Mouse (Mus musculus) stomach, embryonic 16.5 days (tissue): ENCODE data around the gene Fam117a. TPM values are rescaled to one million over a fixed set of nuclear protein-coding genes. Genes with fewer than 3 reads are reported as not detected.
"Not testable (repeated sequence)": the region's sequence is repeated elsewhere in the genome, so short reads cannot be mapped to it uniquely, and the experiment has no call there.

ENCODE experiments used
- ATAC-seq: fragments of 200-750 bp; cut with Nextera tagmentation; 2 replicates; pipeline ENCODE4 v1.8.0; 2017; ENCODE audit warnings: moderate number of reproducible peaks, moderate TSS enrichment; ENCODE audit not compliant: insufficient read depth, low FRiP score
- H3K27ac ChIP-seq: fragments of 300-500 bp; sonication (generic); 2 replicates; pipeline ENCODE4 v1.5.1; 2014; ENCODE audit warnings: low read length
- H3K27me3 ChIP-seq: fragments of 300-500 bp; sonication (generic); 2 replicates; pipeline ENCODE4 v1.6.1; 2014; ENCODE audit warnings: low read length, control low read depth, mixed read lengths; ENCODE audit not compliant: control insufficient read depth, insufficient read depth
- H3K36me3 ChIP-seq: fragments of 300-500 bp; sonication (generic); 2 replicates; pipeline ENCODE4 v1.6.1; 2014; ENCODE audit warnings: low read length; ENCODE audit not compliant: control insufficient read depth, insufficient read depth
- H3K4me1 ChIP-seq: fragments of 300-500 bp; sonication (generic); 2 replicates; pipeline ENCODE4 v1.6.1; 2014; ENCODE audit warnings: low read length, control low read depth, mixed read lengths; ENCODE audit not compliant: control insufficient read depth, insufficient read depth
- H3K4me2 ChIP-seq: fragments of 300-500 bp; sonication (generic); 2 replicates; pipeline ENCODE4 v1.6.1; 2014; ENCODE audit warnings: low read depth, low read length, mixed read lengths
- H3K4me3 ChIP-seq: fragments of 300-500 bp; sonication (generic); replicated peaks from 2 replicates; pipeline ENCODE4 v1.5.1; 2014; ENCODE audit warnings: mild to moderate bottlenecking, low read length
- H3K9ac ChIP-seq: fragments of 300-500 bp; sonication (generic); 2 replicates; pipeline ENCODE4 v1.6.1; 2014; ENCODE audit warnings: low read length
- H3K9me3 ChIP-seq: fragments of 300-500 bp; sonication (generic); replicated peaks from 2 replicates; pipeline ENCODE4 v1.6.1; 2016; ENCODE audit warnings: low read length, control low read depth; ENCODE audit not compliant: control insufficient read depth
- WGBS: fragments of 180-500 bp; shearing (Covaris S2); extraction: QIAGEN DNeasy Blood & Tissue Kit; methylation state at CpG from one replicate; pipeline ENCODE4 v1.1.7; 2014; 5-methylcytosine and 5-hydroxymethylcytosine counted together
- polyA plus RNA-seq: library from polyadenylated mRNA; unstranded; fragments of >200 nt; fragmentation: Nextera tagmentation; extraction: Ambion mirVana; gene quantifications from 2 replicates; pipeline ENCODE4 v1.2.1, GENCODE M21; 2015

The Fam117a gene
- polyA plus RNA-seq, 1 experiment from 2014 or later = 13.9 TPM

- no peak overlapping the region for H3K4me3 ChIP-seq
- no peak for ATAC-seq
Measured at GRCm38 (mm10) chr11:95399520-95400020, 62.8 kb downstream of the Fam117a start.

GRCm38 (mm10) chr11:95401568-95401967 is 64.8 kb downstream of the Fam117a start:
- H3K27me3 ChIP-seq = no peaks in the 10 kb centered on the region
- 80% methylated on average over 5 of the region's 5 CpGs for WGBS
- ATAC-seq = no peak
- no peaks in the 10 kb centered on the region for H3K9me3 ChIP-seq
- no peak overlapping the region for H3K4me3 ChIP-seq
- no peaks in the 10 kb centered on the region for H3K36me3 ChIP-seq
- H3K27ac ChIP-seq = no peak overlapping the region
- H3K9ac ChIP-seq = no peak overlapping the region
- no peak overlapping the region for H3K4me2 ChIP-seq
- no peaks in the 10 kb centered on the region for H3K4me1 ChIP-seq

More at GRCm38 (mm10) chr11:95399520-95400020, 62.8 kb downstream of the Fam117a start:
- Histone ChIP-seq H3K36me3 (no peaks in the 10 kb centered on the region), H3K4me1 (no peaks in the 10 kb centered on the region), H3K27me3 (no peaks in the 10 kb centered on the region), H3K9me3 (no peaks in the 10 kb centered on the region), H3K4me2 (no peak overlapping the region), H3K27ac (no peak overlapping the region), H3K9ac (no peak overlapping the region)
- WGBS = 65% methylated on average over 13 of the region's 13 CpGs

DNA sequence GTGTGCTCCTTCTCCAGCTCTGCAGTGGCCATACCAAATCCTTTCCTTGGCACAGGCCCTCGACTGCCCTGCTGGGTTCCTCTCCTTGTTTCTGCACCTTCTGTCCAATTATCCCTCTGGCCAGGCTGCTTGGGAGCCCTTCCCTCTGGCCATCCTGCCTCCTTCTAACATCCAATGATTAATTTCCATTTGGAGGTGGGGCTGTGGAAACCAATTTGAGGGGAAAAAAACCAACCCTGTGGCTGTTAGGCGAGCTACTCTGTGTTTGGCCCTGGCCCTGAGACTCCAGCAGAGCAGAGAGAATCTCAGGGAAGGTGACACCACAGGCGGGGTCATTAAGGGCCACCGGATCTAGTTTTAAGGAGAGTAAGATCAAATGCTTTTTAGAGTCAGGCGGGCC is 65.4 kb downstream of the Fam117a start:
- no peak overlapping the region for H3K9ac ChIP-seq
- H3K4me3 ChIP-seq = no peak overlapping the region
- H3K4me2 ChIP-seq = no peak overlapping the region
- no peak for ATAC-seq
- no peaks in the 10 kb centered on the region for H3K36me3 ChIP-seq
- H3K4me1 ChIP-seq = no peaks in the 10 kb centered on the region
- no peak overlapping the region for H3K27ac ChIP-seq
- H3K27me3 ChIP-seq = no peaks in the 10 kb centered on the region
- no peaks in the 10 kb centered on the region for H3K9me3 ChIP-seq
- whole genome bisulfite sequencing = 30% methylated on average over 5 of the region's 5 CpGs

- ATAC-seq = no peak
- 26% methylated on average over 8 of the region's 8 CpGs for WGBS
- no peak overlapping the region for H3K27ac ChIP-seq
Measured at GRCm38 (mm10) chr11:95402658-95403101, 65.9 kb downstream of the Fam117a start.

GRCm38 (mm10) chr11:95403382-95404340 is 66.8 kb downstream of the Fam117a start:
- H3K9me3 ChIP-seq = no peaks in the 10 kb centered on the region
- no peaks in the 10 kb centered on the region for H3K36me3 ChIP-seq
- H3K4me2 ChIP-seq = no peak overlapping the region
- H3K27ac ChIP-seq = no peak overlapping the region
- no peaks in the 10 kb centered on the region for H3K4me1 ChIP-seq
- H3K27me3 ChIP-seq = no peaks in the 10 kb centered on the region
- H3K9ac ChIP-seq = no peak overlapping the region
- no peak for ATAC-seq
- H3K4me3 ChIP-seq = no peak overlapping the region
- 70% methylated on average over 16 of the region's 16 CpGs for WGBS

More at GRCm38 (mm10) chr11:95402658-95403101, 65.9 kb downstream of the Fam117a start:
- Histone ChIP-seq H3K9me3 (no peaks in the 10 kb centered on the region), H3K27me3 (no peaks in the 10 kb centered on the region), H3K36me3 (no peaks in the 10 kb centered on the region), H3K4me1 (no peaks in the 10 kb centered on the region), H3K9ac (no peak overlapping the region), H3K4me3 (no peak overlapping the region), H3K4me2 (no peak overlapping the region)

DNA sequence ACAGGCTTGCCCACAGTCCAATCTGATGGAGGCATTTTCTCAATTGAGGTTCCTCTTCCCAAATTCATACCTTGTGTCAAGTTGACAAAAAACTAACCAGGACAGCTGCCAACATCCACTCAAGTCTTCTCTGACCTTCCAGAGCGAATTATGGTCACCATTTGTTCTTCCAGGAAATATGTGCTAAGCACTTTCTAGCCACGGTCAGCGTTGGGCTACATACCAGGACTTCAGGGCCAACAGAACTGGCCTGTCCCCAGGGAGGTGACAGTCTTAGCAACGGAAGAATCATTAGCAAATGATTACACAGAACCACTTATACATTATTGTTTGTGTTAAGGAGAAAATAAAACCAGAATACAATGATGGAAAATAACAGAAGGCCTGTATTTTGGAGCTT is 69.0 kb downstream of the Fam117a start:
- H3K4me3 ChIP-seq = no peak overlapping the region
- ATAC-seq = no peak
- H3K9me3 ChIP-seq = no peaks in the 10 kb centered on the region
- no peak overlapping the region for H3K4me2 ChIP-seq
- H3K27me3 ChIP-seq = no peaks in the 10 kb centered on the region
- WGBS = 60% methylated on average over 4 of the region's 4 CpGs
- no peak overlapping the region for H3K9ac ChIP-seq
- H3K27ac ChIP-seq = no peak overlapping the region
- no peaks in the 10 kb centered on the region for H3K36me3 ChIP-seq
- H3K4me1 ChIP-seq = no peaks in the 10 kb centered on the region

DNA sequence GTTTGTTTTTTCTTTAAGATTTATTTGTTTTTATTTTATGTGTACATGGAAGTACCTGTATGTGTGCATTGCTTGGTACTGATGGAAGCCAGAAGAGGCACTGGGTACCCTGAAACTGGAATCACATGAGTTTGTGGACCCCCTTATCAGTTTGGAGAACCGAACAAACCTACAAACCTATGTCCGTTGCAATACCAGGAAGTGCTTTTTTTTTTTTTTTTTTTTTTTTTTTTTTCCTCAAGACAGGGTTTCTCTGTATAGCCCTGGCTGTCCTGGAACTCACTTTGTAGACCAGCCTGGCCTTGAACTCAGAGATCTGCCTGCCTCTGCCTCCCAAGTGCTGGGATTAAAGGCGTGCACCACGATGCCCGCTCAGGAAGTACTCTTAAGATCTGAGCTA is 69.6 kb downstream of the Fam117a start:
- not testable (repeated sequence) for H3K36me3 ChIP-seq, H3K27ac ChIP-seq, ATAC-seq, H3K4me3 ChIP-seq, H3K9ac ChIP-seq, H3K4me2 ChIP-seq, H3K27me3 ChIP-seq, H3K4me1 ChIP-seq, H3K9me3 ChIP-seq
- WGBS = 89% methylated on average over 5 of the region's 5 CpGs

GRCm38 (mm10) chr11:95409450-95410112 is 72.8 kb downstream of the Fam117a start:
- WGBS = 76% methylated on average over 10 of the region's 10 CpGs
- no peaks in the 10 kb centered on the region for H3K27me3 ChIP-seq
- ATAC-seq = no peak
- no peak overlapping the region for H3K4me3 ChIP-seq
- H3K4me1 ChIP-seq = no peaks in the 10 kb centered on the region
- H3K9me3 ChIP-seq = no peaks in the 10 kb centered on the region
- no peak overlapping the region for H3K27ac ChIP-seq
- H3K9ac ChIP-seq = no peak overlapping the region
- H3K4me2 ChIP-seq = no peak overlapping the region
- H3K36me3 ChIP-seq = no peaks in the 10 kb centered on the region

GRCm38 (mm10) chr11:95411453-95412013 is 74.7 kb downstream of the Fam117a start:
- WGBS = 66% methylated on average over 6 of the region's 6 CpGs
- no peak overlapping the region for H3K4me3 ChIP-seq
- H3K9me3 ChIP-seq = no peaks in the 10 kb centered on the region
- no peak overlapping the region for H3K4me2 ChIP-seq
- H3K4me1 ChIP-seq = peaks cover 11% of the 10 kb centered on the region
- no peak overlapping the region for H3K9ac ChIP-seq
- H3K27me3 ChIP-seq = no peaks in the 10 kb centered on the region
- no peak for ATAC-seq
- H3K27ac ChIP-seq = no peak overlapping the region
- H3K36me3 ChIP-seq = no peaks in the 10 kb centered on the region
